Mouse (Mus musculus) forebrain, embryonic 11.5 days (tissue): ENCODE measurements around the gene Trappc5. TPM values are rescaled to one million over a fixed set of nuclear protein-coding genes. Genes with fewer than 3 reads are reported as not detected.

Source experiments
- ATAC-seq: fragments of 200-750 bp; cut with Nextera tagmentation; replicated peaks from 2 replicates; pipeline ENCODE4 v1.8.0; 2017; ENCODE audit warnings: moderate TSS enrichment; ENCODE audit not compliant: low FRiP score
- DNase-seq: peaks from one replicate; pipeline ENCODE4 v3.0.0-alpha.2; 2017; ENCODE audit warnings: low spot score
- H3K27ac ChIP-seq: fragments of 300-500 bp; sonication (generic); 2 replicates; pipeline ENCODE4 v1.5.1; 2014; ENCODE audit warnings: low read depth, low read length
- H3K27me3 ChIP-seq: fragments of 300-500 bp; sonication (generic); 2 replicates; pipeline ENCODE4 v1.6.1; 2014; ENCODE audit warnings: mild to moderate bottlenecking, low read length, mixed read lengths; ENCODE audit not compliant: control insufficient read depth, insufficient read depth
- H3K36me3 ChIP-seq: fragments of 300-500 bp; sonication (generic); 2 replicates; pipeline ENCODE4 v1.6.1; 2014; ENCODE audit warnings: mild to moderate bottlenecking, low read length, moderate library complexity, mixed read lengths; ENCODE audit not compliant: control insufficient read depth, insufficient read depth
- H3K4me1 ChIP-seq: fragments of 300-500 bp; sonication (generic); replicated peaks from 2 replicates; pipeline ENCODE4 v1.6.1; 2014; ENCODE audit warnings: low read length, mixed read lengths; ENCODE audit not compliant: control insufficient read depth, insufficient read depth
- H3K4me2 ChIP-seq: fragments of 300-500 bp; sonication (generic); 2 replicates; pipeline ENCODE4 v1.6.1; 2014; ENCODE audit warnings: low read depth, mild to moderate bottlenecking, low read length, moderate library complexity, mixed read lengths; ENCODE audit not compliant: severe bottlenecking
- H3K4me3 ChIP-seq: fragments of 300-500 bp; sonication (generic); 2 replicates; pipeline ENCODE4 v1.5.1; 2014; ENCODE audit warnings: low read depth, low read length
- H3K9ac ChIP-seq: fragments of 300-500 bp; sonication (generic); 2 replicates; pipeline ENCODE4 v1.6.1; 2014; ENCODE audit warnings: low read length
- H3K9me3 ChIP-seq: fragments of 300-500 bp; sonication (generic); 2 replicates; pipeline ENCODE4 v1.6.1; 2016; ENCODE audit warnings: low read length, mixed read lengths; ENCODE audit not compliant: control insufficient read depth
- WGBS: fragments of 180-500 bp; shearing (Covaris S2); extraction: QIAGEN DNeasy Blood & Tissue Kit; methylation state at CpG from one replicate; pipeline ENCODE4 v1.1.7; 2014; 5-methylcytosine and 5-hydroxymethylcytosine counted together
- polyA plus RNA-seq: library from polyadenylated mRNA; unstranded; fragments of >200 nt; fragmentation: Nextera tagmentation; extraction: Ambion mirVana; gene quantifications from 2 replicates; pipeline ENCODE4 v1.2.1, GENCODE M21; 2014

Gene Trappc5
- 34.3 and 42.9 TPM in 2 replicates for polyA plus RNA-seq

DNA sequence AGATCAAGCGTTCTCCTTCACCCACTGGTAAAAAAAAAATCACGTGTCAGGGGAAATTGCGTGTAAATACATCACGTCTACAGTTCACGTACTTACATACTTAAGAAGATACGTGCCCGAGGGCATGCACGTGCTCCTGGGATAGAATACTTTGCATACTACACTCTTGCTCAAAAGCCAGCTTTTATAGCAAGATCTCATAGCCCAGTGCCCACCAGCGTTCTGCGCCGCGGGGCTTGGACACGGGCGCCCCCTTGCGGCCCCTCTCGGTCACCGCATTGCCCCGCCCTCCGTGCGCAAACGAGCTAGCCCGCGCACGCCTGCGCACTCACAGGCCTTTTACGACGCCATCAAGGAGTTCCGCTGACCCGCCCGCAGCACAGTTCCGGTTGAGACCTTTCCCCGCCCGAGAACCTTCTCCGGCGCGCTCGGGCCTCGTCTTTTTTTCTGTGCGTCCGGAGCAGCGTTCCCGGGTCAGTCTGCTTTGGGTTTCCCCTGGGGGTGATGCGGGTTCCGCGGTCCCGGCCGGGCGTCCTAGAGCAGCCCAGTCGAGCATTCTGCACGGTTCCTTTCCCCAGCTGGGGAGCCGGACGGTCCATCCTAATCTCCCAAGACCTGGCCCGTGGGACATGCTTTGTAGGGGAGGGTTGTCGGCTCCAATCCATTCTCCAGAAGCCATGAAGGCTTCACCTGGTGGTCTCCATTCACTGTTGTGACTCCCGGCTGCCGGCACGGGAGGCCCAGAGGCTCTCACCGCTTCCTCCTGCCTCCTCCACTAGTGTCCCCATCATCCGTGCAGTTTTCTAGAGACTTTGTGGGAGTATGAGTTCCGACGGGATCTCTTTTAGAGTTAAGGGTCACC lies at the start of gene Trappc5:
Trappc5 (plus strand) TSS at position 169 of the 862 bp plus-strand sequence.
- Histone ChIP-seq H3K9me3 (no peaks in the 10 kb centered on the region), H3K4me1 (peaks cover 3% of the 10 kb centered on the region; the same call in 1 of the 2 replicates), H3K9ac (peak within 1 kb of the TSS; percentile 97), H3K27ac (peak within 1 kb of the TSS; percentile 84), H3K4me3 (peak within 1 kb of the TSS; percentile 90), H3K27me3 (no peaks in the 10 kb centered on the region), H3K36me3 (peaks cover 7% of the 10 kb centered on the region), H3K4me2 (peak within 1 kb of the TSS; percentile 80)
- whole genome bisulfite sequencing = 1% methylated on average over 61 of the region's 61 CpGs
- ATAC-seq = peak; percentile 82
- DNase-seq = peak; percentile 96

DNA sequence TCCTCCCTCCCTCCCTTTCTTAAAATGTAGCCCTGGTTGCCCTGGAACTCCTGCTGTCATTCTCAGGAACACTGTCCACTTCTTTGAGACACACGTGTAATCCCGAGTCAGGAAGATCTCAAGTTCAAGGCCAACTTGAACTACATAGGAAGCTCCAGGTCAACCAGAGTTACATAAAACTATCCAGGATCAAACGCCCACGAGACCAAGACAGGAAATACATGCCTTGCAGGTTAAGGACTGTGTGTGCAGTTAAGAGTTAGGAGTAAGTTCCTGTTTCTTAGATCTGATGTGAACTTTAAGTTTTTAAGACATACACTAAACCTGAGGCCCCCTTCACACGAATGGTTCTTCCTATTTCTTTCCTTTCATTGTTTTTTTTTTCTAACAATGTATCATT lies 49.1 kb upstream of the Trappc5 start:
- Histone ChIP-seq H3K9me3 (no peaks in the 10 kb centered on the region), H3K4me2 (no peak overlapping the region), H3K27me3 (peaks cover 2% of the 10 kb centered on the region; the same call in 1 of the 2 replicates), H3K4me3 (no peak overlapping the region), H3K36me3 (no peaks in the 10 kb centered on the region), H3K9ac (no peak overlapping the region), H3K4me1 (peaks cover under 1% of the 10 kb centered on the region; the same call in 1 of the 2 replicates), H3K27ac (no peak overlapping the region)
- ATAC-seq (no peak), DNase-seq (no peak)
- WGBS = 68% methylated on average over 5 of the region's 5 CpGs

DNA sequence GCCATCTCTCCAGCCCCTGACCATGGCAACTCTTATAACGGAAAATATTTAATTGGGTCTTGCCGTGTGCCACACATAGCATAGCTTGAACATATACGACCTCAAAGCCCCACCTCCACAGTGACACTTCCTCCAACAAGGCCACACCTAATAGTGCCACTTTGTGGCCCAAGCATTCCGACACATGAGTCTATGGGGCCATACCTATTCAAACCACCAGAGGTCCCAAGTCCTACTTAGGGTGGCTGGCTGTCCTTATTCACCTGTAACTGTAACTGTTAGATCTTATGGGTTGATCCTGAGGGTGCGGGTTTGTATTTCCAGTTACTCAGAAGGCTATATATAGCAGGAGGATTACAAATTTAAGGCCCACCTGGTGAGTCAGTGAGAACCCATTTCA lies 48.1 kb upstream of the Trappc5 start:
- Histone ChIP-seq H3K9ac (no peak overlapping the region), H3K9me3 (no peaks in the 10 kb centered on the region), H3K4me2 (no peak overlapping the region), H3K27ac (no peak overlapping the region), H3K4me1 (no peaks in the 10 kb centered on the region; the same call in 1 of the 2 replicates), H3K36me3 (no peaks in the 10 kb centered on the region), H3K4me3 (no peak overlapping the region), H3K27me3 (peaks cover 2% of the 10 kb centered on the region; the same call in 1 of the 2 replicates)
- DNase-seq = no peak
- WGBS = 30% methylated on average over 5 of the region's 5 CpGs
- no peak for ATAC-seq

DNA sequence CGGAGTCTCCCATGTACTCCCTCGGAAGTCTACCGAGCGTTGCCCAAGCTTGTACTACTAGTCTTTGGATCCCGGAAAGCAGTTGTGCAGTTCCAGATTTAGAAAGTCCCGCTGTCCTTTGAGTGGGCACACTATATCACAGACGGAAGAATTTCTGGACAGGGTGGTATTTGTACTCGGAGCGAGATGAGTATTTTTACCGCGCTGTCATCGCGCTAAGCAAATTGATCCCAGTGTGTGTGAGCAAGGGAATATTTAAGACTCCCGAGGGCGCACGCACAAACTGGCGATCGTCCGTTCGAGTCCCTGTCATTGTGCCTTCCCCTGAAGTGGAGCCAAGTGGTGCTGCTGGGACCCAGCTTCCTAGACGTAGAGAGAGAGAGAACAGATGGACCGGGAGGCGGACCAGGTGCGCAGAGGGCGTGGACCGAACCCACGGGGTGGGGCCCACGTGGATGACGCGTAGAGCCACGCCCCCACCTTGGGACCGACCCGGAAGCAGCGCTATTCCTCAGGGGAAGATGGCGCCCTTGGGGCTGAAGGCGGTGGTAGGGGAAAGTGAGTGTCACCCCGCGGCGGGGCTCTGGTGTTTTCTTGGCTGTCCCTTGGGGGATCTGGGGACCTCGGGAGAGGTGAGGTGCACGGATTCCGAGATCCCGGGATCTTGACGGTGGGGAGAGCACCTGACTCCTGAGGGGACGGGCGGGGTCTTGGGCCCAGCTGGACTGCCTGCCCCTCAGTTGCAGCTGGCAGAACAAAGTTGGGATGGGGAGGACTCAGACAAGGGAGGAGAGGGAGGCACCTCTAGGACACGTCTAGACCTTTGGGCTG lies 45.2 kb upstream of the Trappc5 start, which contains the start of gene Stxbp2:
Stxbp2 (plus strand) TSS at position 309 of the 831 bp plus-strand sequence.
- WGBS = 7% methylated on average over 46 of the region's 47 CpGs
- H3K4me2 ChIP-seq = peak within 1 kb of the TSS; percentile 75
- no peaks in the 10 kb centered on the region; the same call in 1 of the 2 replicates for H3K4me1 ChIP-seq
- H3K4me3 ChIP-seq = peak within 1 kb of the TSS; percentile 51
- H3K36me3 ChIP-seq = no peaks in the 10 kb centered on the region
- no peak within 1 kb of the TSS for H3K27ac ChIP-seq
- DNase-seq = peak; percentile 80
- peak; percentile 78 for ATAC-seq
- H3K27me3 ChIP-seq = peaks cover 2% of the 10 kb centered on the region; the same call in 1 of the 2 replicates
- H3K9ac ChIP-seq = peak within 1 kb of the TSS; percentile 49
- H3K9me3 ChIP-seq = no peaks in the 10 kb centered on the region

DNA sequence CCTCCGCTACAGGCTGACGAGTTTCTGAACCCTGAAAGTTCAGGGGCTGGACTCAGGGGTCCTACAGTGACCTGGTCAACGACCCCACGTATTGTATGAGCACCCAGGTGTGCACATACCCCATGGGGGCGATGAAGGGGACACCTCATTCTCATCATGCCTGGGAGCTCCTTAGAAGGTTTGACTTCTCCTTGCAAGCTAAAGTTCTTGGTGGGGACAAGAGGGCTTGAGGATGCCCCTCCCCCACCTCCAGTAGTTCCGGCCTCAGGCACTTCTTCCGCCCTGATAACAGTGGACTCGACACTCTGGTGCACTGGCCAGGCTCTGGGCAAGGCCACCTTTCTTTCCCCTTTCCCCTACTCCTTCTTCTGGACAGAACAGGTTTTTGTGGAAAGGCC lies 44.6 kb upstream of the Trappc5 start:
- H3K27ac ChIP-seq = no peak overlapping the region
- peak overlapping the region; percentile 49 for H3K9ac ChIP-seq
- peak overlapping the region; percentile 51 for H3K4me3 ChIP-seq
- no peaks in the 10 kb centered on the region for H3K36me3 ChIP-seq
- H3K27me3 ChIP-seq = peaks cover 2% of the 10 kb centered on the region; the same call in 1 of the 2 replicates
- WGBS = 21% methylated on average over 8 of the region's 8 CpGs
- no peaks in the 10 kb centered on the region for H3K9me3 ChIP-seq
- no peaks in the 10 kb centered on the region; the same call in 1 of the 2 replicates for H3K4me1 ChIP-seq
- DNase-seq = no peak
- ATAC-seq = no peak; the same call in none of the 2 replicates
- peak overlapping the region; percentile 75 for H3K4me2 ChIP-seq

DNA sequence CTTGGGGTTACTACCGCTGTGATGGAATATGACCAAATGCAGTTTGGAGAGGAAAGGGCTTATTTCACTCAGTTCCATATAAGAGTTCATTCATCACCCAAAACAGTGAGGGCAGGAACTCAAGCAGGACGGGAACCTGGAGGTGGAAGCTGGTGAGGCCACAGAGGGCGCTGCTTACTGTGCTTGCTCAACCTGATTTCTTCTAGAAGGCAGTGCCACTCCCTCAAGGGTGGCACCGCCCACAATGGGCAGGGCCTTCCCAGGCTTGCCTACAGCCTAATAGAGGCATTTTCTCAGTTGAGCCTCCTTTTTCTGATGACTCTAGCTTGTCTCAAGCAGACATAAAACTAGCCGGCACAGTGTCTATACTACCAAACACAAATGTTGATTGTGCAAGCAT lies 30.3 kb upstream of the Trappc5 start:
- Histone ChIP-seq H3K36me3 (no peaks in the 10 kb centered on the region), H3K9me3 (no peaks in the 10 kb centered on the region), H3K4me3 (no peak overlapping the region), H3K4me2 (no peak overlapping the region), H3K27me3 (no peaks in the 10 kb centered on the region), H3K9ac (no peak overlapping the region), H3K4me1 (no peaks in the 10 kb centered on the region), H3K27ac (no peak overlapping the region)
- WGBS = 28% methylated on average over 5 of the region's 5 CpGs
- DNase-seq (no peak), ATAC-seq (no peak)

DNA sequence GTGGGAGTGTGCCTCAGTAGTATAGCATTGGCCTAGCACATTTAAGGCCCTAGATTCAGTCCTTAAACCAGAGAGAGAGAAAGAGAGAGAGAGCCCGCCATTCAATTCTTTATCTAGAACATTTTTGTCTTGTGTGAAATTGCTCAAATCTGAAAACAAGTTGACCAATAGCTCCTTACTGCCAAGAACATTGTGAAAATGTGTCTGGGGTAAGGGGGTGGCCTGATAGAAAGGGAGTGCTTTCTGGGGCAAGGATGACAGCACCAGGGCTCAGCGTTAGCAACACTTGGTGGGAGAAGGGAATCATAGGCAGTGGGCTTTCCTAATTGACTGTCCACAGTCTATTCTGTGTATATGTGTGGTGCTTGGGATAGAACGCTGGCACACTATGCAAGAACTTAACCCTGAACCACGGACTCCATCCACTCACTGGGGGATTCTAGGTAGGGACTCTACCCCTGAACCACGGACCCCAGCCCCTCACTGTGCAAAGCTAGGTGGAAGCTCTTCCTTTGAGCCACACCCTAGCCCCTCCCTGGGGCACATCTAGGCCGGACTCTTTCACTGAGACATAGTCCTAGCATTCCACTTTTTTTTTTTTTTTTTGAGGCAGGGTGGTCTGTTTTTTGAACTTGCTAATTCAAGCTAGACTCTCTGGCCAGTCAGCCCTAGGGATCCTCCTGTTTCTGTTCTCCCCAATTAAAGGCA lies 29.1 kb upstream of the Trappc5 start:
- Histone ChIP-seq H3K27ac (no peak overlapping the region), H3K4me1 (no peaks in the 10 kb centered on the region), H3K4me3 (no peak overlapping the region), H3K9ac (no peak overlapping the region), H3K9me3 (no peaks in the 10 kb centered on the region), H3K27me3 (no peaks in the 10 kb centered on the region), H3K4me2 (no peak overlapping the region), H3K36me3 (no peaks in the 10 kb centered on the region)
- DNase-seq (no peak), ATAC-seq (no peak)
- 84% methylated on average over 6 of the region's 6 CpGs for WGBS

DNA sequence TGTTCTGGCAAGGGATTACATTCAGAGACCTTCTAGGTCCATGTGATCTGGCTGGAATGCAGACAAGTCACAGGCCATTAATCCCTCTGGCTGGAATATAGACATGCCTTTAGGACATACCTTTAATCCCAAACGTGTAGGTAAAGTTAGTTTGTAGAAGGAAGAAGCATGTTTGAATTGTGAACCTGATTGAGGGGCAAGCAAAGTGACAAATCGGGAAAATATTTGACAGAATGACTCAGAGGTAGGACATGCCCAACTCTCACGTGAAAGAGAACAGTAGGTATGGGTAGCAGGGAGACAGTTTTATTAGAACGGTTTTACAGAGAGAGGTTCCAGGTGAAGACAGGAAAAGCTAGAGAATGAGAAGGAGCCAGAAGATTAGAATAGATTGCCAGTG lies 28.5 kb upstream of the Trappc5 start:
- WGBS = 76% methylated on average over 4 of the region's 4 CpGs
- no peak overlapping the region for H3K4me2 ChIP-seq
- H3K9ac ChIP-seq = no peak overlapping the region
- no peaks in the 10 kb centered on the region for H3K9me3 ChIP-seq
- no peak overlapping the region for H3K4me3 ChIP-seq
- H3K27ac ChIP-seq = no peak overlapping the region
- H3K36me3 ChIP-seq = no peaks in the 10 kb centered on the region
- no peak for ATAC-seq
- H3K4me1 ChIP-seq = no peaks in the 10 kb centered on the region
- no peak for DNase-seq
- no peaks in the 10 kb centered on the region for H3K27me3 ChIP-seq
